Mouse (Mus musculus) c-Kit-positive CD71-positive TER-119-positive erythroid progenitor cells, embryonic 14.5 days (primary cell): ENCODE results near the gene Rundc3a.

Experiments
- DNase-seq: peaks from one replicate; pipeline ENCODE4 v3.0.0-alpha.2; 2013; ENCODE audit warnings: low spot score

The Rundc3a gene

DNA sequence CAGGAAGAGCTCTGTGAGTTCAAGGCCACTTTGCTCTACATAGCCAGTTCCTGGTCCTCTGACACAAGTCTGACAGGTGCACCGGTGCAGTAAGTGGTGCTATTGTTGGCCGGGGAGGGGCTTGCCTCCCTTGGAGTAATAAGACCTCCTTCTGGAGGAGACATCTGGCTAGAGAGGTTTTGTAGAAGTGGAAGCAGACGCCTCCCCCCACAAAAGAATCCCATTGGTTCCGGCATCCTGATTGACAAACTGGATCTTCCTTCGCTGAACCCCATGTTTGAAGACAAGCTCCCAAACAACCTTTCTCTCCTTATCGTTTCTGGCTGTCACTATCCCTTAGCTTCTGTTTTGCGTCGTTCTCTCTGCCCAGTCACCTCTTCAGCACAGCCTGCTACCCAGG lies 55.1 kb downstream of the Rundc3a start:
- no peak for DNase-seq

GRCm38 (mm10) chr11:102449043-102450008 lies 56.1 kb downstream of the Rundc3a start:
- DNase-seq = no peak
